Mouse (Mus musculus) CD8-positive naive resting alpha-beta T cell, adult 2 months (primary cell): ENCODE measurements around the gene Myo3b.
"Not testable (repeated sequence)": the region's sequence is repeated elsewhere in the genome, so short reads cannot be mapped to it uniquely, and the experiment has no call there.

Experiments used
- DNase-seq, 2 experiments: peaks; one replicate each; pipeline ENCODE4 v3.0.0; 2022; ENCODE audit warnings: low read depth in 2 of 2, low spot score in 2 of 2

Gene Myo3b

DNA sequence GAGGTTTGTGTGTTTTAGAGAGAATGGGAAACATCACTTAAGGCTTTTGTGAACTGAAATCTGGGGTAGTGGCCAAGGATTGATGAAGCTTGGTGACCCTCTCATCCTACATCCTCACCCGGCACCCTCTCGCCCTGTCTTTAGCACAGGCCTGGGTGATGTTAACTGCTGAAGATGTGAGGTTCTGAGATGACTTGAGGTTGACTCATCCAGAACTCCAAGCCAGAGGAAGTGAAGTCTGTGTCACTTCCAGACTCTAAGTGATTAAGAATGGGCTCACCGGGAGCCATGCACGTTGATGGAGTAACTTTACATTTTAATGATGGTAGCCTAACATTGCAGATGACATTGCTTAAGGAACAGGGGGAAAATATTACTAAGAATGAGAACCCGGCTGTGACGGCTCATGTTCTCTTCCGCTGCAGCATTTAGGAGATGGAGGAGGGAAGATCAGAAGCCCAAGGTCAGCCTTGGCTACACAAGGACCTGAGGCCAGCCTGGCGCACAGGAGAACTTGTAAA lies 143.3 kb downstream of the Myo3b start:
- DNase-seq: no peak

- DNase-seq: no peak
Measured at GRCm38 (mm10) chr2:70187040-70187439, 148.1 kb downstream of the Myo3b start.

DNA sequence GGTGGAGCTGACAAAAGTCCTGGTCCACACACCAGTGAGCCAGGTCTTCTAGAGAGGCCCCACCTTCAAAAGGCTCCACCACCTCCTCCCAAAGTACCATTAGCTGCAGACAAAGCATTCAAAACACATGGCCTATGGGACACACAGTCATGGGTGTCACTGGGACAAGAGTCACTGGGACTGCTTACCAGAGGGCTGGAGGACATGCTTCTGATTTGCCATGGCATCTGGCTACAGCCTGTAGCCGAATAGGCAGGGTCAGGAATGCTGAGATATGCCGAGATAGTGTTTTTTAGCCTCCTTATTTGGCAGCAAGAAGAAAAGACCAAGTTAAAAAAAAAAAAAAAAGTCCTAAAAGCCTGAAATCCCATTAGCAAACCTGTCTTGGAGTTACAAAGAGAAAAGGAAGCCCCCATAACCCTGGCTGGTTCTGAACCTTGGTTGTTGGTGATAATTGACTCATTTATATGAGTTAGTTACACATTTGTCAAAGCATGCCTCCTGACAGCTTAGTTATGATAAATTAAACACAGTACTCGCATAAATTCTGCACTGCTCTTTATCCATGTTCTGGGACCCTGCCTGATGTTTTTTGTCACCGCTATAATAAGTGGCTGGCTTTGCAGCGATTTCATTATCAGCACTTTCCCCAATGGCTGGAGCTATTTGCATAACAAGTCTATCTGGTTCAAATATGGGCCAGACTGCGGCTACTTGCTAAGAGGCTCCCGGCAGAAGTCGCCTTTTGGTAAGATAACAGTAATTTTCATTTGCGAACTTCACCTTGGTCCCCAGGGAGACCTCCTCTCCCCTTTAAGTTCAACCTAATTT lies 156.7 kb downstream of the Myo3b start:
- no peak for DNase-seq

GRCm38 (mm10) chr2:70201796-70202555 lies 163.1 kb downstream of the Myo3b start:
- DNase-seq: no peak

DNA sequence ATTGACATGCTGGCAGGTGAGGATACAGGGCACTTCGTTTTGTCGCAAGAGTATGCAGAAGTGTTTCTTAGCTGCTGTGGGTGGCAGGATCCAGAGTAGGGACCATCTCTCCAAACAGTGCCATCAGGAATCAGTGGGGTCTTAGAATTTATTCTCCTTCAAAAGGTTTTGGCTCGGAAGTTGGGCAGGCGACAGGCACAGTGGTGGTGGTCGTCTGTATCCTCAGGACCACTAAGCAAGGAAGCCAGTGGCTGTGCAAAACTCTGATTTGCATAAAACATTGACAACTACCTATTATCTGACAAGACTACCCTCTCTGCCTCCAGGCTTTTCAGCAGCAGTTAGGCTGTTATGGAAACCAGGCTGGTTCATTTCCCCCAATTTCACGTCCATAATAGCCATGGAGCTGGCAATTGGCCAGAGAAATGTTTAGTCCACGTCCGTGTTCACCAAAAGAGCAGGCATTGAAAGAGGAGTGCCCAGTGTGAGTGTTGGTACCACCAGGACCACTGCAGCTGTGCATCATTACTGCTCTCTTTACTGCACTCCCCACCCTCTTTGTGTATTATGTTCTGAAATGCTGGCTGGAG lies 163.7 kb downstream of the Myo3b start:
- DNase-seq: no peak

DNA sequence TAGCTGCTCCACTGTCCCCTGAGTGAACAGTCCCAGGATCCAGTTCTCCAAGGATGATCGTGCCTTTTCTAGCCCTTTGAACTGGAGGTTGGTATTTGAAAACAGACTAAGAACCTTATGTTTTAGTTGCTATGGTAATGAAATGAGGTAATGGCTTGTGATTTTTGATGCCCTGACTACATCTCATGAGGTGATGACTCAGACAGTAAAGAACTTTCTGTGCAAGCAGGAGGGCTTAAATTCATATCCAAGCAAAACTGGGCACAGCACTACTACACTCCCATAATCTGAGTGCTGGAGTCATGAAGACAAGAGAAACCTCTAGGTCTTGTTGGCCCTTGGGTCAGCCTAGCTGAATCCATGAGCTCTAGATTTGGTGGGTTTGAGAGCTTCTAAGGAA lies 169.5 kb downstream of the Myo3b start:
- DNase-seq: no peak

DNA sequence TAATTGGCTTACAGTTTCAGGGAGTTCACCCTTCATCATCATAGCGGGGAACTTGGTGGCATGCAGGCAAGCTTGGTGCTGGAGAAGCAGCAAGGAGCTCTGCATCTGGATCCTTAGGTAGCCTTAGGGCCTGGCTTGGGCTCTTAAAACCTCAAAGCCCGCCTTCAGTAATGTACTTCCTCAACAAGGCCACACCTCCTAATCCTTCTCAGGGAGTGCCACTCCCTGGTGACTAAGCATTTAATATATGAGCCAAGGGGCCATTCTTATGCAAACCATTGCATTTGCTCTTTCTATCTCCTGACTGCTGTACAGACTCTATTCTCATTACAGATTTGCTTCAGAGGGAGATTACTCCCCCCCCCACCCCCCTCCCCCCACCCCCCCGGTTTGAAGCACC lies 170.9 kb downstream of the Myo3b start:
- no peak for DNase-seq

DNA sequence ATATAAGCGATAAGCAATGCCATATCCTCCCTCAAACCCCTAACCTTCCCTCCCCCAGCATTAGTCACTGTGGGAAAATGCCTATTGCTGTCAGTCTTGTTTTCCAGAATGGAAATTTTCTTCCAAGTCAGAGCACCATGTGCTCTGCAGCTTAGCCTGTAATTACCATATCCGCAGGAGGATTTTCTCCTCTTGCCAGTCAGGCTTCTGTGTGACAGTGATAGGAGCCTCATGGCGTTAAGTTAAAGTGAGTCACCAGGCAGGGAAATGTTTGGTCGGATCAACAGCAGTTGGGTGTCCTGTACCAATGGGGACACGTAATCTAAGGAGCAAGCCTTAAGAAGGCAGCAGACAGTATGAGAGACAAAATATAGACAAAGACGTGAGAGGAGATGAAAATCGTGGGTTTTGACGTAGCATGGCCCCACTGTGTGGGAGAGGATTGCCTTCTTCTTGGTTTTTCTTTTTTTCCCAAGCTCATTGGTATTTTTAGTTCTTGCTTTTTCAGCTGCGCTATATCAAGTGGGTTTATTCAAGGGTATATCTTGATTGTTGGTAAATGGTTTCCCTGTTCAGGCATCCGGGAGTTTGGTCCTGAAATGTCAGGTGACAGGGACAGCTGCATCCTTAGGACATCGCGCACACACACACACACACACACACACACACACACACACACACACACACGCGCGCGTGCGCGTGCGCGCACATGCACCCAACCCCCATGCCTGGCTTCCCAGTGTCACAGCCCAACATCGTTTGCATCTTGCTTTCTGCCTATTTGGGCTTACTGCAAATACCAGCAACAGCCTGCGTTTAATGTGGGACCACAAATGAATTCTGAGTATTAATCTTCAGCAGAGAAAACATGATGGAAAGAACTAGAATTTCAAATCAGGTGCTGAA lies 171.8 kb downstream of the Myo3b start:
- DNase-seq: no peak

GRCm38 (mm10) chr2:70214401-70214800 lies 175.5 kb downstream of the Myo3b start:
- no peak for DNase-seq

DNA sequence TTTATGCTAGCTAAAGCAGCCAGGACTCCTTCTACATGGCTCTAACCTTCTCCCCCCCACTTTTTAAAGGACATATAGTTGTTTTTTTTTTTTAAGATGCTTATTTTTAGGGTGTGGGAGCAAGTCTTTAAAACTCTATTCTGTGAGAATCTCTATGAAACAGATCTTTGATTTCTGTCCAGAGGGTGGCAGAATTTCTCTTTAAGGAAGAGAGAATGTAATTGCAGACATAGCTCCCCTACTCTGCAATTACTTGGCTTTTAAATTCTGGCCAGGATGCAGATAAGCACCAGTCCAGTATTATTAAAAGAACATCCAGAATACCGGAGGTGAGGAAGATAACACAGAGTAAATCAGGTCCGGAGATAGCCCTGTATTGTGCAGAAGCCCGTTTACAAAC lies 178.9 kb downstream of the Myo3b start:
- DNase-seq: no peak

DNA sequence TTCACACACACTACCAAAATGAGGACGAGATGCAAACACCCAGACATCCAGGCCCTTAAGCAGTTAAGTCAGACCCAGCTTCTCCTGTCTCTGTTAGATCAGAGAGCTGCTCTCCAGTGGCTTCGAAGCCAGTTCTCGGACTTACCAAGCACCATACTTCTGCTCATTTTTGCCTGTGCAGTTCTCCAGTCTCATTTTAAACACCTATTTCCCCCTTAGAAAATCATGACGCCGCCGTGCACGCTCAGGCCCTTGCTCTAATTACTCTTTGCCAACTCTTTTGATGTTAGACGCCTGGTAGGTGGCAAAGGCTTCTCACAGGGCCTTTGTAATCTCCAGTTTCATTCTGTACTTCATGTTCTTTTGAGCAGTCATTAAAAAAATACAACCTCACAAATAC lies 179.5 kb downstream of the Myo3b start:
- DNase-seq: no peak

GRCm38 (mm10) chr2:70226679-70227078 lies 187.8 kb downstream of the Myo3b start:
- DNase-seq: no peak

DNA sequence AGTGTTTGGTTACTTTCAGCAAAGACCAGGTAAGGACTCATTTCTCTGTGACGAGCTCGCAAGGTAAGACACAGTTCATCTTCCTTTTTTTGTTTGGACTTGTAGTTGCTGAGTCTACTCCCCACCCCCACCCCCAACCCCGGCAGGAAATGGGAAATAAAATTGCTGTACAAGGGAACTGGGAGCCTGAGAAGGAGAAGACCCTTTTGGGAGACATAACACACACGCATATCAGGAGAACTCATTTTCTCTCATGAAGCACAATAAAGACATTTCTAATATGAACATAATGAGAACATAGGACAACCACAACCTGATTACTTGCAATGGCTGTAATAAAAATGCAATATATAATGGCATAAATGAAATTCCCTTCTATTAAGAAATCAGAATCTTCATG lies 195.5 kb downstream of the Myo3b start:
- not testable (repeated sequence) for DNase-seq

DNA sequence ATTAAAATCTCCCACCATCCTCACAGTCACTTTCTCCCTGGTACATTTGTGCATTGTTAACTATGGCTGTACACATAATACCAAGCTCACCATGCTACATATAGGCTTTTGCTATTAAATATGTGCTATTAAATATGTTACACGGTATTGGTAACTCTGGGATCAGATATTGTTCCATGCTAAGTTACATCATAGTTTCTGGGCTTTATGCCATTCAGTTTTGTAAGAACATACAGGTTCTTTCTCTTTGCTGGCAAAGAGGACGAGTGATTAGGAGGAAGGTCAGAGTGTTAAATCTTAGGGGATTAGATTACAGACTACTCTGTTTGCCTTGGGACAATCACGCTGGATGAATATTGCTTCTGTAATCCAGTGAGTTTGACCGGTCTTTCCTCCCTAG lies 207.1 kb downstream of the Myo3b start:
- DNase-seq: no peak

DNA sequence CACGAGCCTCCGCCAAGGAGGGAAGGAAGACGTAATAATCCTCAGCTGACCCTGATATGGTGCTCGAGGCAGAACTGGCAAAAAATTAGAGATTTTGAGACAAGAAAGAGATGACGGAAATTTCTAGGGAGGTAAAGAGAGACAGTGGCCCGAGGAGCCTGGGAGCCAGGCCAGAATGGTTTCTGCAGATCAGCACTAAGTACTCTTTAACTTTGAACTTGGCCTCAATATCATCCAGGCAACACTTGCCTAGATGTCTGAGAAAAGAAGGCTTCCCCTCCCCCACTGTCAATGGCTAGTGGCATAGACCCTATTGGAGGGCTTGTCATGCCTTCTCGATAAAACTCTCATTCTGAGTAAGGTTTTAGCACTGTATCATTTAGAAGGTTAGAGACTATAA lies 209.7 kb downstream of the Myo3b start:
- no peak for DNase-seq

DNA sequence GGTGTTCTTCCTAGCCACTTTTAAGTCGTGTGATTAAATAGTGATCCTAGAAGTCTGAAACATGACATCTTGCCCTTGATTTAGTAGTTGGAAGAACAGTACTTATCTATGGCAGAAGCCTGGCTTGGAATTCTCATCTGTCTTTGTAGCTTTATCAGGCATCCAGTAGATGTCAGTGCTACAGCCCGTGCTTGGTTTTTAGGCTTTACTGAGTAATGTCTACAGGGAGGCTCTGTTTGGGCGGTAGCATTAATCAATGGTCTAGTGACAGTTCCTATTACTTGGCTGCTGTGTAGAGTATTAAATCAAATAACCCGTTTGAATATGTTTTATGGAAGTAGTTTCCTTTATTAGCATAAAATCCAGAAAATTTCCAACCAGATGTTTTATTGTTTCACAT lies 210.9 kb downstream of the Myo3b start:
- DNase-seq: no peak

DNA sequence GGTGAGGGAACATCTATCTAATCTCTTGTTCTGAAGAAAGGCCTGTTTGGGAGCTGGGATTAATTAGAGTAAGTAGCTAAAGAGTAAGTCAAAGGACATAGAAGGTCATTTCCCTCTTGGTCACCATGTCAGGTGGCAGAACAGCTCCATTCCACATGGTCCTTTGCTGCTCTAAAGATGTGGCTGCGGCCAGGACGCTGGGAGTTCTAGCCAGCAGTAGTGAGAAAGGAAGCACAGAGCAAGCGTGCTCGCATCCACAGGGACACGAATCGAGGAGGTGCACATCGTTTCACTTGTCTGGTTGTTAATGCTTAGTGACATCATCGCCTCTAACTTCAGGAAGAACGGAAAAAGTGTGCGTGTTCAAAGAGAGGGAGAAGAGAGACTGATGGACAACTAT lies 212.3 kb downstream of the Myo3b start:
- no peak for DNase-seq

- DNase-seq: no peak
Measured at GRCm38 (mm10) chr2:70259357-70260000, 220.6 kb downstream of the Myo3b start.

- DNase-seq: no peak
Measured at GRCm38 (mm10) chr2:70260646-70261195, 221.8 kb downstream of the Myo3b start.
